1 mouse cellular context compared by ENCODE assay signal in the genomic region with DNA sequence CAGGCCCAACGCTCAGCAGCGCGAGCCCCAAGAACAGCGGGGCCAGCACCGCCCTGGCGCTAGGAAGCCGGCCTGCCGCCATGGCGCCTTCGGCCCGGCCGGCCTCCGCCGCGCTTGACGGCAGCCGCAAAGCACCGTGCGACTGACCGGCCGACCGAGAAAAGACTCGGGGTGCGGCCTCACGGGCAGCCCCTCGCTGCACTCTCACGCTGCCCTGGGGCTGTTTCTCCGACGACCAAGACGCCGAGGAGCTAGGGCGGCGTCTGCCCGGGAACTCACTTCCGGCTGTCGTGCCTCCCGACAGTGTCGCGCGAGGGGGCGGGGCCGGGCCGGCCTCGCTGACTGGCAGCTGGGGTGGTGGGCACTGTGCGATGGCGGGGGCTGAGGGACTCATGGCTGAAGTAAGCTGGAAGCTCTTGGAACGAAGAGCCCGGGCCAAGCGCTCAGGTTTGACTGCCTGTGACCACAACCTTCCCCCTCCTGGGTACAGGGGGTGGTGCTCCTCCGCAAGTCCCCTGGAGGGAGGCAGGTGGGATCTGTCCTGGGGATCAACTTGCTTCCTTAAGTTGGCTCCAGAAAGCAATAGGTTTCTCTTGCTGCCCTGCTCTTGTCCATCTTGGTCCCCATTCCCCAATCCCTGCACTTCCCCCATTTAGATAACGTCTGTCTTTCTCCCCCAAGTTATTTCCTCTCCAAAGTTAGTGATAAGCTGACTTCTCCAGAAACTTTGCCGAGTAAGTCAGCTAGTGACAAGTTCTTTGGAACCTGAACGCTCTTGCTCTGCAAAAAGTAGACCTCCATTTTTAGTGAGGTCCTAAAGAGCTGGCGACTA.
TF ChIP-seq lines count a peak whose summit lies in the region.

A gene (minus strand): TSS at position 265 of the 832 bp plus-strand sequence.
A gene (plus strand): TSS at position 303 of the 832 bp plus-strand sequence.

TF ChIP-seq in MEL, 35 proteins besides CTCF, POLR2A, EP300 and RAD21 (continued from another document):
- TF ChIP-seq ZMIZ1 (IDR thresholded peaks at IDR 0.05; ENCODE audit: low read depth, low read length) = no peak; the same call in 1 of the 2 replicates
- TF ChIP-seq MAFK (IDR thresholded peaks at IDR 0.05; ENCODE audit: borderline replicate concordance, low read depth, low read length) = no peak
- no peak for TF ChIP-seq BHLHE40 (IDR thresholded peaks at IDR 0.05; ENCODE audit: borderline replicate concordance, low read depth, low read length)
- TF ChIP-seq HCFC1 (IDR thresholded peaks at IDR 0.05; ENCODE audit: low read depth, low read length) = peak; percentile 82
- 0 out of 2 replicates have a peak, but pooled peaks have one; percentile 8 for TF ChIP-seq ETS1 (IDR thresholded peaks at IDR 0.05; ENCODE audit: low read depth, low read length)
- TF ChIP-seq MAX (IDR thresholded peaks at IDR 0.05; ENCODE audit: low read length) = no peak
- no peak for TF ChIP-seq USF2 (IDR thresholded peaks at IDR 0.05; ENCODE audit: borderline replicate concordance in 1 of 2, insufficient read depth in 1 of 2, low read depth in 1 of 2, low read length in 2 of 2)
- TF ChIP-seq MYC (IDR thresholded peaks at IDR 0.05; ENCODE audit: low read depth, low read length) = 0 out of 2 replicates have a peak, but pooled peaks have one; percentile 28
- no peak for TF ChIP-seq UBTF (IDR thresholded peaks at IDR 0.05; ENCODE audit: borderline replicate concordance, insufficient read depth, low read depth, low read length)
- TF ChIP-seq GABPA (IDR thresholded peaks at IDR 0.05; ENCODE audit: low read depth, low read length) = no peak
- no peak for TF ChIP-seq MAZ (IDR thresholded peaks at IDR 0.05; ENCODE audit: low read depth, low read length)
- no peak for TF ChIP-seq SMC3 (IDR thresholded peaks at IDR 0.05; ENCODE audit: low read depth, low read length)
